Mouse (Mus musculus): ENCODE data around the gene Mitd1.

Mitd1 gene

GRCm38 (mm10) chr1:37867056-37867455 is 23.2 kb downstream of the Mitd1 start:
- DNase-seq, result peak; percentile 67

- no peak for DNase-seq
Observed at GRCm38 (mm10) chr1:37866286-37866685, 23.9 kb downstream of the Mitd1 start, which contains the start of gene Tsga10. Tsga10 (minus strand) TSS chr1:37866429.

GRCm38 (mm10) chr1:37865401-37866215 is 24.6 kb downstream of the Mitd1 start:
- DNase-seq, result no peak

- DNase-seq, result peak; percentile 99
Observed at GRCm38 (mm10) chr1:37864511-37865400, 25.5 kb downstream of the Mitd1 start.

- DNase-seq, result no peak
Observed at GRCm38 (mm10) chr1:37850696-37851095, 39.5 kb downstream of the Mitd1 start.

- no peak for DNase-seq
Observed at GRCm38 (mm10) chr1:37846878-37847277, 43.3 kb downstream of the Mitd1 start.

- DNase-seq, result no peak
Observed at GRCm38 (mm10) chr1:37831681-37832080, 58.5 kb downstream of the Mitd1 start.

All from kidney, adult 18-20 months (tissue).